Mouse (Mus musculus): ENCODE measurements around the gene Ubxn11.
"Not testable (repeated sequence)": the region's sequence is repeated elsewhere in the genome, so short reads cannot be mapped to it uniquely, and the experiment has no call there.

Ubxn11 gene

DNA sequence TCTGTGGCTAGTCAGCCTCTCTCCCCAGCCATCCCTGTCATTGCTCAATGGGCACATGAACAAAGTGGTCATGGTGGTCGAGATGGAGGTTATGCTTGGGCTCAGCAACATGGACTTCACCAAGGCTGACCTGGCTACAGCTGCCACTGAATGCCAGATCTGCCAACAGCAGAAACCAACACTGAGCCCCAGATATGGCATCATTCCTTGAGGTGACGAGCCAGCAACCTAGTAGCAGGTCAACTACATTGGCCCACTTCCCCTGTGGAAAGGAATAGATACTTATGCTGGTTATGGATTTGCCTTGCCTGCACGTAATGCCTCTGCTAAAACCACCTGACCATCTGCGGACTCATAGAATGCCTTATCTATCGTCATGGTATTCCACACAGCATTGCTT is 41.9 kb downstream of the Ubxn11 start:
- not testable (repeated sequence) for DNase-seq (ENCODE audit: low spot score)

DNA sequence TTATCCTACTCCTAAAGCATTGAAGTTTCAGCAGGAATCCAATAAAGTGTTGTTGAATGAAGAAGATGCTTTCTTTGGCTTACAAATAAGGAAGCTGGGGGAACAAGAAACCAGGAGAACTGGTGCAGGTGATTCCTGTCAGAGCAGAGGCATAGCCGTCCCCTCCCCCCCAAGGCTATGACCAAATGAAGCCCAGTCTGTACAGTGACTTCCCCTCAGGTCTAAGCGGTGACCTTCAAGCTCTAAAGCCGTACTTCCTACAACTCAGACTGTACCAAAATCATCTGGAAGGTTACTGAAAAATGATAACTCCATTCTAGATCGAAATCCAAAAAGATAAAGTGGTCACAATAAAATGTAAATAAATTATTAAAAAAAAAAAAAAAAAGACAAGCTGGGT is 47.0 kb downstream of the Ubxn11 start:
- DNase-seq (ENCODE audit: low spot score), result no peak

DNA sequence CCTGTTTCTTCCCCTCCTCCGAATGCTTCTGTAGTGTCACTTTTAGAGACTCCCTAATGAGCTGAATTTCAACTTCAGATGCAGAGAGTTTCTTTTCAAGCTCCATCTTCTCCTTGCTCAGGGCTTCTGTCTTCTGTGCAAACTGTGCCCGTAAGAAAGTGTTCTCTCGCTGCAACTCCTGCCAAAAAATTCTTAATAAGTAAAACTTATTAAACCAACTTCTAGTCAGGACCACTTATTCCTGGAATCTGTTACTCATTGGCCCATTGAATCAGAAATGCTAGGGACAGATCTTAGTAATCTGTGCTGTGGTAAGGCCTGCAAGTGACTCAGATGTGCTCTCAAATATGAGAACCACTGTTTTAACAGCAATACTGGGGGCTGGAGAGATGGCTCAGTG is 49.7 kb downstream of the Ubxn11 start:
- DNase-seq (ENCODE audit: low spot score), result no peak

DNA sequence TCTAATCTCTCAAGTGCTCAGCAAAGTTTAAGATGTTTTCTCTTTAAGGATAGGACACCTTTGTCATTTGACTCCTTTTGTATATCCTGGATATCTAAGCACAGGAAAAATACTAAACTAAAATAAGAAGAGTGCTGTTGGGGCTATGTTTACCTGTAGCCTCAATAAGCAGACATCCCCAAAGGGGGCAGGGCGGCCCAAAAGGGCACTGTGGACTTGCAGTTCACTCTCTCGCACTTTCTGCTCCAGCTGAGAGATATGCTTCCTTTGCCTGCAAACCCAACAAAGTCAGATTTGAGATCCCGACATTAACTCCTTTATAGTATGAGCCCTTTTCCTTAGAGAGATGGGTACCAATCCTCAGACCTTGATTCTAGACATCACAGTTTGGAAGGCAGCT is 51.3 kb downstream of the Ubxn11 start:
- no peak for DNase-seq (ENCODE audit: low spot score)

DNA sequence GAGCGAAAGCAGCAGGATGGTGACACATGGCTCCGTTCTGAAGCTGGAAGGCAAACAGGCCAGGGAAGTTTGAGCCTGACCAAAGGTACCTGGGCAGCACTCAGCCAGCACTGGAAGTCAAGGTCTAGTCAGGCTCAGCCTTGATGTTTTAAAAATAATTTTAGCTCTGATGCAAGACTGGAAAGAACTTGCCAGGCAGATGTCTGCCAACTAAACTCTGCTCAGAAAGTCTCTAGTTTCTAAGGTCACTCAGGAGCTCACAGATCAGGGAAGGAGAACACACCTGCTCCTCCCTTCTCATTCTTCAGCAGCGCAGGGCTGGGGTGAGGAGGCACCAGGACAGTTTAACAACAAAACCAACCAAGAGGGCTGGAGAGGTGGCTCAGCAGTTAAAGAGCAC is 52.0 kb downstream of the Ubxn11 start:
- no peak for DNase-seq (ENCODE audit: low spot score)

DNA sequence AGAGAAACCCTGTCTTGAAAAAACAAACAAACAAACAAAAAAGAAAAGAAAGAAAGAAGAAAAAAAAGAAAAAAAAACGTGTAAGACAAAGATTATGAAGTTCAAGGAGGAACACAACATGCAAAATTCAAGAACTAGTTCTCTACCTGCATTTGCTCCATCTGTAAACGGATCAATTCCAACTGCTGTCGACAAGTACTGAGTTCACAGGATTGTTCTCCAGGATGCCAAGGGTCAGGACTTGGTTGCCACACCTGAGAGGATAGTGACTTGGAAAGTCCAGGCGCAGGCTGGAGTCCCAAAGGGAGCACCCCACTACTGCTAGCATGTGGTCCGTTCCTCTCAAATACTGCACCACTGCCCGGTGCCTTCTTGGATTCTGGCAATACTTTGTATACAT is 53.2 kb downstream of the Ubxn11 start:
- no peak for DNase-seq (ENCODE audit: low spot score)

DNA sequence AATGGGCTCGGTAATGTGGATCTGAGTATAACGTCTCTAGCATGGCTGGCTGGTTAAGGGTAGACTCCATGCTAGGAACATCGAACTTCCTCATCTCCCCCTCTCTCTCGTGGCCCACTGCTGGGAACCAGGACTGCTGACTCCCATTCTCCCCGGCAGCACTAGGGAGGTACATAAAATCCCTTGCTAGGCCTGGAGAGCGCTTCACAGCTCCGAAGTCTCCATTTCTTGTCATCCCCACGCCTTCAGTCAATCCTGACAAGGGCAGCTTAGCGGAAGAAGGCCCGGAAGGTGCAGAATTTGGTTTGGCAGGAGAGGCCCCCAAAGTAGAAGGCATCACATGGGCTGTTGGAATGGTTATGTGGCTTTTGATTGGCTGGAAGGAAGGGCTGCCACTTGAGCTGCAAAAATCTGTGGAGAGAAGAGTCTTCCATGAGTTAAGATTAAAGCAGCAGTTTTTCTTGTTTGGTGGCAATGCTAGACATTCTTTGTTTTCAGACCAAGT is 53.6 kb downstream of the Ubxn11 start:
- no peak for DNase-seq (ENCODE audit: low spot score)

DNA sequence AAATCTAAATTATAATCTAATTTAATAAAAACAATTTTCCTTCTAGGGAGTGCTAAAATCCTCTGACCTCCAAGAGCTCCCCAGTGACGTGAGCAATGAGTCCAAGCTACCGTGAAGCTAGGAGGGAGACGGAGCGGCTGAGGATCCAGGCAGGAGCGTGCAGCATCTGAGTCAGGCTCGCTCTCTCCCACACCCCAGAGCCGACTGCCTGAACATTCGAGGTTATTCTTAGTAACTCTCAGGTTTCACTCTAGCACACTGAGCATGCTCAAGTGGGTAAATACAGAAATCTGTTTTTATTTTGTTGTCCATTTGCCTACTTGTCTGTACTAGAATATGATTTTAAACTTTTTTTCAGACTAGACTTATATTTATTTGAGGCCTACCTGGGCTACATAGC is 54.4 kb downstream of the Ubxn11 start:
- DNase-seq (ENCODE audit: low spot score), result no peak

DNA sequence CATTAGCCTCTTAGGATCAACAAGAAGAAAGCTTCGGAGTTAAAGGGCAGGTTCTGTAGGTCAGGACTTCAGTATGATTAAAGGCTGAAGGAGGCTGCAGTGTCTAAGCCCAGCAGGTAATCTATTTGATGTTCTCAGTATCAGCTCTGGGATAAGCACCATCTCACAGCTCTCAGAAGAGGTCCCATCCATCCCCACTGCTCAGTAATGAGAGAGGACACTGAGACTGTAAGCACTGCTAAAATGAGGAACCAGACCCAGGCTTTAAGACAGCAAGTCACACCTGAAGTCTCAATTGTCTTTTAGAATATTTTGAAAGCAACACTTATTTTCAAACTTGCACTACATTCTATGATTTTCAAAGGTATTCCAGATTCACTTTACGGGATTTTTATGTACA is 55.2 kb downstream of the Ubxn11 start:
- no peak for DNase-seq (ENCODE audit: low spot score)

DNA sequence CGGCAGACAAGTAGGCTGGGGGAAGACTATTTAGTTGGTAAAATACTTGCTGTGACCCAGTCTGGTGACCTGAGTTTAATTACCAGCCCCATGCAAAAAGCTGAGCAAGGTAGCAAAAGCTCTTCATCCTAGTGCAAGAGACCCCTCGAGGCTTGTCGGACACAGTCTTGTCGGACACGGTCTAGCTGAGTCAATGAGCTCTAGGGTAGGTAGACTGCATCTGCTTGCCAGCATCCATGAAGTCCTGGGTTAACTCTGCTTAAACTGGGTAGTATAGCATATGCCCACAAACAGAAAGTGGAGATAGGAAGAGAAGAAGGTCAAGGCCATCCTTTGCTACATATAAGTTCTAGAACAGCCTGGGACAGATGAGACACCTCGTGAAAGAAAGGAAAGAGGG is 56.4 kb downstream of the Ubxn11 start:
- no peak for DNase-seq (ENCODE audit: low spot score)

DNA sequence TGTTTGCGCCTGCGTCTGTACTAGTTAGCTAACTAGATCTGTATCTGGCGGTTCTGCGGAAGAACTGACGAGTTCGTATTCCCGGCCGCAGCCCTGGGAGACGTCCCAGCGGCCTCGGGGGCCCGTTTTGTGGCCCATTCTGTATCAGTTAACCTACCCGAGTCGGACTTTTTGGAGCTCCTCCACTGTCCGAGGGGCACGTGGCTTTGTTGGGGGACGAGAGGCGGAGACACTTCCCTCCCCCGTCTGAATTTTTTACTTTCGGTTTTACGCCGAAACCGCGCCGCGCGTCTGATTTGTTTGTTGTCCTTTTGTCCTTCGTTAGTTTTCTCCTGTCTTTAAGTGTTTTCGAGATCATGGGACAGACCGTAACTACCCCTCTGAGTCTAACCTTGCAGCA is 57.7 kb downstream of the Ubxn11 start:
- DNase-seq (ENCODE audit: low spot score), result not testable (repeated sequence)

DNA sequence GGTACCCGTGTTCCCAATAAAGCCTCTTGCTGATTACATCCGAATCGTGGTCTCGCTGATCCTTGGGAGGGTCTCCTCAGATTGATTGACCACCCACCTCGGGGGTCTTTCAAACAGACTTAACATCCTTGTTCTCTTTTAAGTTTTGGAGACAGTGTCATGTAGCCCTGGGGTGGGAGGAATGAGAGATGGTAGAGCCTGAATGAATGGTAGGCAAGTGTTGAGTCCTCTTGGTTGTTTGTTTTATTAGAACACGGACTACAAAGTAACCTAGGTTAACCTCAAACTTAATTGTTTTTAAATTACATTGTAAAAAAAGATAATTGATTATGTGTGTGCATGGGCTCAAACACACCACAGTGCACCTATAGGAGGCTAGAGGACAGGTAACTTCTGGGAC is 62.2 kb downstream of the Ubxn11 start:
- no peak for DNase-seq (ENCODE audit: low spot score)

DNA sequence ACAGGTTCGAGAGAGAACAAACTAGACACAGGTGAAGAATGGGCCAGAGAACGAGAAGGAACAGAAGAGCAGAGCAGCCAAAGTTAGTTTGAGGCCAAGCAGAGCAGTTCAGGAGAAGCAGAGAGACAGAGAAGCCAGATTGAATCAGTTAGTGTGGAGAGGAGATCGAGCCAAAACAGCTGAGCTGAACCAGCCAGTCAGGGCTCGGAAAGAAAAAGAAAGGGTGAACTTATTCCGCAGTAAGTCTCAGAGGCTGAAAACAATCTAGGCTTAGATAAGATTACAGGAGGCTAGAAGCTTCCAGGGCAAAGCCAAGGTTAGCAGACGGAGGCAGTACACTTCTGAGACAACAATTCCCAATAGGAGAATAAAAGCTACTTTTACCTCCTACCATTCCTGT is 62.7 kb downstream of the Ubxn11 start:
- no peak for DNase-seq (ENCODE audit: low spot score)

DNA sequence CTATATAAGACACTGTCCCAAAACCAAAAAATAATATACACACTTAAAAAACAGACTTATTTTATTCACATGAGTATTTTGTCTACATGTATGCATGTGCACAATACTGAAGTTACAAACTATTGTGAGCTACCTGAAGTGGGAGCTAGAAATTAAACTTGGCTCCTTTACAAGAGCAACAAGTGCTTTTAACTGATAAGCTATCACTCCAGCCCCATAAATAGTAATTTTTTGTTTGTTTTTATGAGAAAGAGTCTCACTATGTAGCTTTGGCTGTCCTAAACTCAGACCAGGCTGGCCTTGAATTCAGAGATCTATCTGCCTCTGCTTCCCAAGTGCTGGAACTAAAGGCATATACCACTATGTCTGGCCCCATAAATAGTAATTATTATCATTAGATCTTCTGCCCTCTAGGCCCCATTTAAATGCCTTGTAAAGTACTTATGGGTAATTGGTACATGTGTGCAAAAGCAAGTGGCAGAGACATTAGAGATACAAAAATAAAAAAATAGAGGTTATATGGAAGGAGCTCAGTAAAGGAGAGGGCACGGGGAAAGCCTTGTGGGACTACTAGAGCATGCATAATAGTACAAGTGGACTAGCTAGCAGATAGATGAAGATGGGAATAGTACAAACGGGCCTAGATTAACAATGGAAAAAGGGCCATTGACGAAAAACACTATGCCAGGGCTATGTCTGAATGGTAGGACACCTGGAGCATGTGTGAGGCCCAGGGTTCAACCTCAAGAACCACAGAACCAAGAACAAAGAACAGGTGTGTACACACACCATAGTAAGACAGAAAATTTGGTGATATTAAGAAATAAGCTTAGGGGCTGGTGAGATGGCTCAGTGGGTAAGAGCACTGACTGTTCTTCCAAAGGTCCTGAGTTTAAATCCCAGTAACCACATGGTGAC is 63.4 kb downstream of the Ubxn11 start:
- DNase-seq (ENCODE audit: low spot score), result no peak

DNA sequence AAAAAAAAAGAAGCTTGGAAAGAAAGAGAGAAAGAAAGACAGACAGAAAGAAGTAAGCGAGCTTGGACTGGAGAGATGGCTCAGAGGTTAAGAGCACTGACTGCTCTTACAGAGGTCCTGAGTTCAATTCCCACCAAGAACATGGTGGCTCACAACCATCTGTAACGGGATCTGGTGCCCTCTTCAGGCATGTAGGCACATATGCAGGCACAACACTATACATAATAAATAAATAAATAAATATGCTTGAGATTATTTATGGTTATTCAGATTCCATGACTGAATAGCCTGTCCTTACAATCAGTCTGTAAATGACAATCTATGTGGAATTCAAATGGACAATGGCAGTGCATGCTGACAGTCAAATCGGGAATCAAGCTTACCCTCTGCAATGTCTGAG is 64.5 kb downstream of the Ubxn11 start:
- DNase-seq (ENCODE audit: low spot score), result no peak

DNA sequence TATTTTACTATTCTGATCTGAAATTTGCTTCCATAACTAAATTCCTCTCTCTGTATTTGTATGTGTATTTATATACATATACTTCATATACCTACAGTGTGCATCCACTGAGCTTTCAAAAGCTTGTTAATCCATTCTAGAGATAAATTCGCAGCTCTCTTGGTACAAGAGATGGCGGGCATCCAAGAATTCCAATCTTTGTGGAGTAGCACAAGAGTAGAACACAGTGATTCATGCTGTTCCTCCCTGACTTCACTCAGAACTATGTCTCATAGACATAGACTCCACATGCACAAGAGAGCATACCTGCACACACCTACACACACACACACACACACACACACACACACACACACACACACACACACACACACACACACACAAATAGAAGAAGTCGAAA is 70.0 kb downstream of the Ubxn11 start:
- no peak for DNase-seq (ENCODE audit: low spot score)

Measured in urinary bladder, postnatal 10 days (tissue).